Mouse (Mus musculus) heart, postnatal 10 days (tissue): ENCODE results near the gene Sprr2k. TPM values are rescaled to one million over a fixed set of nuclear protein-coding genes. Genes with fewer than 3 reads are reported as not detected.
"Not testable (repeated sequence)": the region's sequence is repeated elsewhere in the genome, so short reads cannot be mapped to it uniquely, and the experiment has no call there.

ENCODE experiments used
- DNase-seq, 2 experiments: peaks; one replicate each; pipeline ENCODE4 v3.0.0; 2021
- intact Hi-C: fragments of 180-260 bp; cut with DNase I; formaldehyde crosslinking; loops from one replicate; pipeline ENCODE4 v1.15.1; 2025
- total RNA-seq, 2 experiments: library from RNA; stranded (reverse); gene quantifications; 2 replicates each; pipeline ENCODE4 v1.2.3; 2021

The Sprr2k gene
- not detected for total RNA-seq

- intact Hi-C loops: no loop called here
- no peak for DNase-seq
These were observed at the start of gene Sprr2k for GRCm38 (mm10) chr3:92432282-92432681. Sprr2k (plus strand) TSS chr3:92432582.

GRCm38 (mm10) chr3:92385385-92385784 lies 47.0 kb upstream of the Sprr2k start, which contains the start of gene Sprr2h:
Sprr2h (plus strand) TSS chr3:92385685.
- intact Hi-C loops: no loop called here
- no peak for DNase-seq

- intact Hi-C loops: loop anchor here (5.0 kb wide), 1 partner anchor 118 kb away; no protein-coding TSS in a partner anchor
- no peak for DNase-seq
These were observed 38.1 kb upstream of the Sprr2k start for GRCm38 (mm10) chr3:92394301-92394700.

- intact Hi-C loops: no loop called here
- DNase-seq: no peak
These were observed 24.7 kb upstream of the Sprr2k start, which contains the start of gene Sprr2i for GRCm38 (mm10) chr3:92407691-92408090. Sprr2i (plus strand) TSS chr3:92407991.

- no peak for DNase-seq
- intact Hi-C loops: no loop called here
These were observed 14.6 kb upstream of the Sprr2k start, which contains the start of gene Sprr2j-ps for GRCm38 (mm10) chr3:92417782-92418181. Sprr2j-ps (plus strand) TSS chr3:92418082.

GRCm38 (mm10) chr3:92429323-92429722 lies 3.1 kb upstream of the Sprr2k start, which contains the start of gene Gm9774:
Gm9774 (minus strand) TSS chr3:92429423.
- intact Hi-C loops: no loop called here
- no peak for DNase-seq

- intact Hi-C loops: no loop called here
- no peak for DNase-seq
These were observed 6.3 kb downstream of the Sprr2k start, which contains the start of gene Sprr1b for GRCm38 (mm10) chr3:92438689-92439088. Sprr1b (minus strand) TSS chr3:92438789.

- intact Hi-C loops: no loop called here
These were observed 7.8 kb downstream of the Sprr2k start for GRCm38 (mm10) chr3:92440177-92440576.

GRCm38 (mm10) chr3:92455151-92455550 lies 22.8 kb downstream of the Sprr2k start:
- intact Hi-C loops: no loop called here
- no peak for DNase-seq

More at GRCm38 (mm10) chr3:92440177-92440576, 7.8 kb downstream of the Sprr2k start:
- no peak for DNase-seq

- intact Hi-C loops: no loop called here
- no peak for DNase-seq
These were observed 26.2 kb downstream of the Sprr2k start, which contains the start of gene Sprr3 for GRCm38 (mm10) chr3:92458620-92459019. Sprr3 (minus strand) TSS chr3:92458720.

GRCm38 (mm10) chr3:92466576-92466975 lies 34.2 kb downstream of the Sprr2k start:
- DNase-seq: no peak
- intact Hi-C loops: no loop called here

- DNase-seq: peak in 1 of 2 experiments; percentile 2
- intact Hi-C loops: no loop called here
These were observed 35.0 kb downstream of the Sprr2k start for GRCm38 (mm10) chr3:92467424-92467823.

- intact Hi-C loops: no loop called here
- DNase-seq: no peak
These were observed 37.7 kb downstream of the Sprr2k start for GRCm38 (mm10) chr3:92470111-92470510.

GRCm38 (mm10) chr3:92481249-92481648 lies 48.9 kb downstream of the Sprr2k start:
- DNase-seq, intact Hi-C loops: not testable (repeated sequence)

Other genes starting within 250 kb of the Sprr2k start
- not detected for gene Sprr2a1, start 216.8 kb upstream of the Sprr2k start, total RNA-seq
- 1 to 10 TPM; 2.6 to 3.4 TPM for gene Sprr2a2, start 216.7 kb upstream of the Sprr2k start, total RNA-seq
- gene Sprr2a3, start 147.2 kb upstream of the Sprr2k start, total RNA-seq: not detected
- gene Sprr2b, start 116.0 kb upstream of the Sprr2k start, total RNA-seq: not detected
- gene Sprr2d, start 93.4 kb upstream of the Sprr2k start, total RNA-seq: not detected
- not detected for gene Sprr2e, start 80.4 kb upstream of the Sprr2k start, total RNA-seq
- gene Sprr2f, start 67.4 kb upstream of the Sprr2k start, total RNA-seq: not detected
- not detected for gene Sprr2h, start 46.9 kb upstream of the Sprr2k start, total RNA-seq
- not detected for gene Sprr2i, start 24.6 kb upstream of the Sprr2k start, total RNA-seq
- not detected for gene Sprr2j-ps, start 14.5 kb upstream of the Sprr2k start, total RNA-seq
- 1 to 10 TPM; 3.9 to 5.2 TPM for gene Gm9774, start 3.2 kb upstream of the Sprr2k start, total RNA-seq
- gene Sprr1b, start 6.2 kb downstream of the Sprr2k start, total RNA-seq: not detected
- not detected for gene Sprr3, start 26.1 kb downstream of the Sprr2k start, total RNA-seq
- not detected for gene Sprr1a, start 53.3 kb downstream of the Sprr2k start, total RNA-seq
- not detected for gene Sprr4, start 67.9 kb downstream of the Sprr2k start, total RNA-seq
- not detected for gene 2310046K23Rik, start 101.9 kb downstream of the Sprr2k start, total RNA-seq
- gene Ivl, start 141.2 kb downstream of the Sprr2k start, total RNA-seq: not detected
- gene Smcp, start 156.4 kb downstream of the Sprr2k start, total RNA-seq: not detected
- gene 2210017I01Rik, start 174.9 kb downstream of the Sprr2k start, total RNA-seq: not detected
- not detected for gene Lce6a, start 189.1 kb downstream of the Sprr2k start, total RNA-seq
- not detected for gene Lce1a1, start 215.7 kb downstream of the Sprr2k start, total RNA-seq
- not detected for gene Lce1b, start 224.3 kb downstream of the Sprr2k start, total RNA-seq
- not detected for gene Lce1a2, start 237.7 kb downstream of the Sprr2k start, total RNA-seq
- gene Lce1c, start 246.7 kb downstream of the Sprr2k start, total RNA-seq: not detected